Mouse (Mus musculus): ENCODE results near the gene Osbpl9. TPM values are rescaled to one million over a fixed set of nuclear protein-coding genes. Genes with fewer than 3 reads are reported as not detected.

The Osbpl9 gene
- polyA plus RNA-seq (2015; fragmentation: Nextera tagmentation; extraction: Ambion mirVana), result 78.6 and 81.0 TPM in 2 replicates

DNA sequence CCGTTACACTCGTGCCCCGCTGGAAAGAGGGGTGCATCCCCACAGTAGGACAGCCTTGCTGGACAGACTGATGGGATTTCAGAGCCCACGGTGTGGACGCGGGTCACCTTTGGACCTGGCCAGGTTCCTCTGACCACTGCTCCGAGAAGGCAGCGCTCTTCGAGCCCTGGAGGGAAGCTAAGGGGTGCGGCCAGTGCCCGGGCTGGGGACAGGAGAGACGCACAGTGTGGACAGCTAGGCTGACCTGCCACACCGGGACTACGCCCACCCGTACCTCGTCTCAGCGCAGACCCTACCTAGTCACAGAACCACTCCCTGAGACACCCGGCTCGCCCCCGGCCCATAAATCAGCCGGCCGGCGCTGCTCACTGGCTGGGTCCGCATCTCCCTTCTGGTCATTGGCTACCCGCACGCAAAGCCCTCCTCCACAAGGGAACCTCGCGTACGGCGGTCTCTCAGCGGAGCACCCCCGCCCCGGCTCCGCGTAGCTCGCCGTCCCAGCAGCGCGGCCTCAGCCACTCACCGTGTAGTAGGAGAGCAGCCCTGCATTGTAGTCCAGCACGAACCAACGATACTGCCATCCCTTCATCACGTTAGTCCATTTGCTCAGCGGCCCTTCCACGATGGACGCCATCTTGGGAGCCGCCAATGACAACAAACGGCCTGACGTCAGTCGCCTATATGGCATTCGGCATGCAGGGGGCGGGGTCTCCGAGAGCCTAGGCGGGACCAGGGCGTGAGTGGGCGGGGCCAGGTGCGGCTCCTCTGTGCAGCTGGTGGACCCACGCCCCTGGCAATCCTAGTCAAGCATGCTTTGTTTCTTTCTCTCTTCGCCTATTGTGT lies at the start of gene Osbpl9:
Osbpl9 (minus strand) TSS at position 691 of the 843 bp plus-strand sequence.
- DNase-seq (ENCODE audit: low spot score) (peak; percentile 98), ATAC-seq (replicated peaks; ENCODE audit: low FRiP score, low read depth) (peak; percentile 98)
- H3K9me3 ChIP-seq (replicated peaks; ENCODE audit: low read length), result no peaks in the 10 kb centered on the region
- H3K27me3 ChIP-seq (ENCODE audit: insufficient read depth, low read length), result no peaks in the 10 kb centered on the region
- H3K4me1 ChIP-seq (replicated peaks; ENCODE audit: insufficient read depth, low read length), result 0 out of 2 replicates have a peak, but pooled peaks cover 3% of the 10 kb centered on the region
- peak within 1 kb of the TSS; percentile 92 for H3K4me2 ChIP-seq (ENCODE audit: low read length)
- WGBS, result under 1% methylated on average over 59 of the region's 59 CpGs
- H3K9ac ChIP-seq (ENCODE audit: low read depth, low read length), result peak within 1 kb of the TSS; percentile 67
- peak within 1 kb of the TSS; percentile 96 for H3K27ac ChIP-seq
- TF ChIP-seq CTCF (IDR thresholded peaks at IDR 0.05; ENCODE audit: low read depth), result peak; percentile 19; the same call in 1 of the 2 replicates
- H3K4me3 ChIP-seq (replicated peaks; ENCODE audit: low read depth, low read length), result peak within 1 kb of the TSS; percentile 59
- H3K36me3 ChIP-seq (ENCODE audit: insufficient read depth, low read length), result no peaks in the 10 kb centered on the region

- H3K9me3 ChIP-seq (replicated peaks; ENCODE audit: low read length), result no peaks in the 10 kb centered on the region
- DNase-seq (ENCODE audit: low spot score), result peak; percentile 51
- WGBS, result 31% methylated on average over 3 of the region's 3 CpGs
- no peak overlapping the region for H3K4me3 ChIP-seq (replicated peaks; ENCODE audit: low read depth, low read length)
- H3K9ac ChIP-seq (ENCODE audit: low read depth, low read length), result no peak overlapping the region
- peak; percentile 66 for TF ChIP-seq CTCF (IDR thresholded peaks at IDR 0.05; ENCODE audit: low read depth)
- H3K36me3 ChIP-seq (ENCODE audit: insufficient read depth, low read length), result no peaks in the 10 kb centered on the region
- H3K27me3 ChIP-seq (ENCODE audit: insufficient read depth, low read length), result no peaks in the 10 kb centered on the region
- no peak overlapping the region for H3K27ac ChIP-seq
- no peak overlapping the region for H3K4me2 ChIP-seq (ENCODE audit: low read length)
- H3K4me1 ChIP-seq (replicated peaks; ENCODE audit: insufficient read depth, low read length), result no peaks in the 10 kb centered on the region
- no peak for ATAC-seq (replicated peaks; ENCODE audit: low FRiP score, low read depth)
These were observed 49.5 kb upstream of the Osbpl9 start for GRCm38 (mm10) chr4:109251605-109252004.

DNA sequence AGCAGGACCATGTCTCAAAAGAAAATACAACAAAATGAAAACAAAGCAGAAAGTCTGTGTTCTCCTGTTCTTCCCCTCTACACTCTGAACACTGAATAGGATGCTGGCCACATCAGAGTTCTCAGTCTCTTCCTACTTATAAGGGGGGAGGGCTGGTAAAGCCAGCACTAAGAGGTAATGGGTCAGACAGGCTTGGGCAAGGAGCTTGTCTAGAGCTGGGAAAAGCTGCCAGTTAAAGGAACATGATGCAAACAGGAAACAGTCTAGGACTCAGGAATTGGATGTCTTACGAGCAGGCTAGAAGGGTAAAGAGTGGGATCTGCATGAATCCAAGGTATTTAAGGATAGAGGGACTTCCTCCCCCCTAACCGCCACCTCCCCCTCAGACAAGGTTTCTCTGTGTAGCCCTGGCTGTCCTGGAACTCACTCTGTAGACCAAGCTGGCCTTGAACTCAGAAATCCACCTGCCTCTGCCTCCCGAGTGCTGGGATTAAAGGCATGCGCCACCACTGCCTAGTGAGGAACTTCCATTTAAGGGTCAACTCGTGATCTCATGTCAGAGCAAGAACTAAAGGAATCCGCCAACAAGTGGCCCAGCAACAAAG lies 43.0 kb upstream of the Osbpl9 start:
- WGBS, result 85% methylated on average over 6 of the region's 6 CpGs
- DNase-seq (ENCODE audit: low spot score) (no peak), ATAC-seq (replicated peaks; ENCODE audit: low FRiP score, low read depth) (no peak)
- Histone ChIP-seq H3K36me3 (ENCODE audit: insufficient read depth, low read length) (no peaks in the 10 kb centered on the region), H3K4me2 (ENCODE audit: low read length) (no peak overlapping the region), H3K9me3 (replicated peaks; ENCODE audit: low read length) (no peaks in the 10 kb centered on the region), H3K9ac (ENCODE audit: low read depth, low read length) (no peak overlapping the region), H3K27me3 (ENCODE audit: insufficient read depth, low read length) (no peaks in the 10 kb centered on the region), H3K4me1 (replicated peaks; ENCODE audit: insufficient read depth, low read length) (no peaks in the 10 kb centered on the region), H3K27ac (no peak overlapping the region), H3K4me3 (replicated peaks; ENCODE audit: low read depth, low read length) (no peak overlapping the region)
- TF ChIP-seq CTCF (IDR thresholded peaks at IDR 0.05; ENCODE audit: low read depth), result no peak

DNA sequence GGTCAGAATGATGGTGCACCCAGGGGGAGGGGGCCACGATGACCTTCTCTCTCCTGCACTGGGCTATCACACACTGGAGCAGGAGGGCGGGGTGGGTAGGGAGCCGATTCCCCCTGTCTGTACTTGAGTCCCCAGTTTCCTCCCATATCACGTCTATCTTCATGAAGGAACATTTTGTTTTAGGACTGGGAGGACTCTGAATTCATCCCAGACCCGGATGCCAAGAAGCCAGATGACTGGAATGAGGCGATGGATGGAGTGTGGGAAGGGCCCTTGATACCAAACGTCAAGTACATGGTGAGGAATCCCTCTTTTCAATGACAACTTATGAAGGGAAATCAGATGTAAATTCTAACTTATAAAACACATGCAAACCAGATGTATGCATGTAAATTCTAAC lies 42.4 kb upstream of the Osbpl9 start:
- no peak for DNase-seq (ENCODE audit: low spot score)
- H3K4me2 ChIP-seq (ENCODE audit: low read length), result no peak overlapping the region
- no peak for TF ChIP-seq CTCF (IDR thresholded peaks at IDR 0.05; ENCODE audit: low read depth)
- no peak overlapping the region for H3K9ac ChIP-seq (ENCODE audit: low read depth, low read length)
- no peaks in the 10 kb centered on the region for H3K9me3 ChIP-seq (replicated peaks; ENCODE audit: low read length)
- H3K27me3 ChIP-seq (ENCODE audit: insufficient read depth, low read length), result no peaks in the 10 kb centered on the region
- WGBS, result 78% methylated on average over 7 of the region's 7 CpGs
- H3K36me3 ChIP-seq (ENCODE audit: insufficient read depth, low read length), result no peaks in the 10 kb centered on the region
- H3K4me1 ChIP-seq (replicated peaks; ENCODE audit: insufficient read depth, low read length), result no peaks in the 10 kb centered on the region
- H3K4me3 ChIP-seq (replicated peaks; ENCODE audit: low read depth, low read length), result no peak overlapping the region
- H3K27ac ChIP-seq, result no peak overlapping the region
- no peak for ATAC-seq (replicated peaks; ENCODE audit: low FRiP score, low read depth)

- Histone ChIP-seq H3K27me3 (ENCODE audit: insufficient read depth, low read length) (no peaks in the 10 kb centered on the region), H3K4me2 (ENCODE audit: low read length) (no peak overlapping the region), H3K9me3 (replicated peaks; ENCODE audit: low read length) (no peaks in the 10 kb centered on the region), H3K4me1 (replicated peaks; ENCODE audit: insufficient read depth, low read length) (no peaks in the 10 kb centered on the region), H3K27ac (no peak overlapping the region), H3K36me3 (ENCODE audit: insufficient read depth, low read length) (no peaks in the 10 kb centered on the region), H3K4me3 (replicated peaks; ENCODE audit: low read depth, low read length) (no peak overlapping the region), H3K9ac (ENCODE audit: low read depth, low read length) (no peak overlapping the region)
- no peak for DNase-seq (ENCODE audit: low spot score)
- 49% methylated on average over 4 of the region's 4 CpGs for WGBS
- TF ChIP-seq CTCF (IDR thresholded peaks at IDR 0.05; ENCODE audit: low read depth), result no peak
- ATAC-seq (replicated peaks; ENCODE audit: low FRiP score, low read depth), result no peak
These were observed 39.9 kb upstream of the Osbpl9 start for GRCm38 (mm10) chr4:109241934-109242333.

- no peaks in the 10 kb centered on the region for H3K36me3 ChIP-seq (ENCODE audit: insufficient read depth, low read length)
- no peak for TF ChIP-seq CTCF (IDR thresholded peaks at IDR 0.05; ENCODE audit: low read depth)
- no peak overlapping the region for H3K9ac ChIP-seq (ENCODE audit: low read depth, low read length)
- no peaks in the 10 kb centered on the region for H3K9me3 ChIP-seq (replicated peaks; ENCODE audit: low read length)
- H3K4me3 ChIP-seq (replicated peaks; ENCODE audit: low read depth, low read length), result no peak overlapping the region
- DNase-seq (ENCODE audit: low spot score) (no peak), ATAC-seq (replicated peaks; ENCODE audit: low FRiP score, low read depth) (no peak)
- H3K4me2 ChIP-seq (ENCODE audit: low read length), result no peak overlapping the region
- H3K27ac ChIP-seq, result no peak overlapping the region
- no peaks in the 10 kb centered on the region for H3K27me3 ChIP-seq (ENCODE audit: insufficient read depth, low read length)
- H3K4me1 ChIP-seq (replicated peaks; ENCODE audit: insufficient read depth, low read length), result no peaks in the 10 kb centered on the region
These were observed 39.1 kb upstream of the Osbpl9 start for GRCm38 (mm10) chr4:109241221-109241620.
